Mouse (Mus musculus) thymus, postnatal 0 days (tissue): ENCODE results near the gene Faf1. TPM values are rescaled to one million over a fixed set of nuclear protein-coding genes. Genes with fewer than 3 reads are reported as not detected.

ENCODE experiments used
- DNase-seq: peaks from one replicate; pipeline ENCODE4 v3.0.0-alpha.2; 2015; ENCODE audit warnings: low spot score
- polyA plus RNA-seq: library from polyadenylated mRNA; unstranded; fragments of >200 nt; fragmentation: Nextera tagmentation; extraction: Ambion mirVana; gene quantifications from 2 replicates; pipeline ENCODE4 v1.2.1, GENCODE M21; 2015

Gene Faf1
- polyA plus RNA-seq, 1 experiment from 2014 or later, result 28.2 TPM

- DNase-seq, result no peak
These were observed 301.9 kb downstream of the Faf1 start for GRCm38 (mm10) chr4:109978068-109978857.

- DNase-seq, result no peak
These were observed 302.5 kb downstream of the Faf1 start for GRCm38 (mm10) chr4:109978858-109979340.

GRCm38 (mm10) chr4:109979461-109980320 lies 303.3 kb downstream of the Faf1 start:
- DNase-seq, result no peak

GRCm38 (mm10) chr4:109980321-109981082 lies 304.1 kb downstream of the Faf1 start:
- no peak for DNase-seq

GRCm38 (mm10) chr4:109981083-109981870 lies 304.9 kb downstream of the Faf1 start:
- no peak for DNase-seq

GRCm38 (mm10) chr4:109981871-109982680 lies 305.7 kb downstream of the Faf1 start:
- DNase-seq, result no peak

- no peak for DNase-seq
These were observed 306.4 kb downstream of the Faf1 start for GRCm38 (mm10) chr4:109982681-109983265.

GRCm38 (mm10) chr4:109983281-109984001 lies 307.1 kb downstream of the Faf1 start:
- no peak for DNase-seq

GRCm38 (mm10) chr4:109984011-109984411 lies 307.6 kb downstream of the Faf1 start:
- DNase-seq, result no peak

- DNase-seq, result no peak
These were observed 308.4 kb downstream of the Faf1 start for GRCm38 (mm10) chr4:109984496-109985423.

GRCm38 (mm10) chr4:109985424-109986172 lies 309.2 kb downstream of the Faf1 start:
- no peak for DNase-seq

- DNase-seq, result no peak
These were observed 309.9 kb downstream of the Faf1 start for GRCm38 (mm10) chr4:109986301-109986700.

GRCm38 (mm10) chr4:109986748-109987355 lies 310.5 kb downstream of the Faf1 start:
- no peak for DNase-seq

- no peak for DNase-seq
These were observed 311.4 kb downstream of the Faf1 start for GRCm38 (mm10) chr4:109987560-109988362.

- no peak for DNase-seq
These were observed 312.0 kb downstream of the Faf1 start for GRCm38 (mm10) chr4:109988411-109988810.
